Mouse (Mus musculus): ENCODE data around the gene Prss22. TPM values are rescaled to one million over a fixed set of nuclear protein-coding genes. Genes with fewer than 3 reads are reported as not detected.

Gene Prss22
- total RNA-seq (2015) = not detected in 2 replicates
- total RNA-seq (2017) = not detected in 2 replicates

DNA sequence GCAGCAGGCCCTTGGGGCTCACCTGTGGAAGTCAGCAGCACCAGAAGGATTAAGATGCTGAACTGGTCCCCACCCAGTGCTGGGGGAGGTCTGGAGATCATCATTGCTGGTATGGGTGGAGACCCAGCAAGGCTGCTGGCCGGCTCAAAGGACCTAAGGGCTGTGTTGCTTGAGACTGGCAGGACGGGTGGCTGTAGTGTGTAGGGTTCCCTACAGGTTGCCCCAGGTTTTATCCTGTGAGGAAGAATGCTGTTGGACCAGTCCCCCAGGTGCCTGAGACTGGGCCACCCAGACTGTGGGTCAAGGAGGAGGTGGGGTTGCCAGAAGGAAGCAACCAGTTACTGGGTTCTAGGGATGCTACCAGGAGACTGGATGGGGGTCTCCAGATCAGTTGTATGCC is at the start of gene Prss22:
Gene Prss22 (minus strand): TSS at position 200 of the 400 bp plus-strand sequence.
- ATAC-seq (replicated peaks; ENCODE audit: poor library complexity) = no peak

GRCm38 (mm10) chr17:24046026-24046425 is 48.1 kb upstream of the Prss22 start:
- ATAC-seq (replicated peaks; ENCODE audit: poor library complexity) = peak; percentile 84

- no peak for ATAC-seq (replicated peaks; ENCODE audit: poor library complexity)
Observed at GRCm38 (mm10) chr17:24045608-24046007, 47.7 kb upstream of the Prss22 start.

- ATAC-seq (replicated peaks; ENCODE audit: poor library complexity) = no peak
Observed at GRCm38 (mm10) chr17:24044482-24044881, 46.6 kb upstream of the Prss22 start.

DNA sequence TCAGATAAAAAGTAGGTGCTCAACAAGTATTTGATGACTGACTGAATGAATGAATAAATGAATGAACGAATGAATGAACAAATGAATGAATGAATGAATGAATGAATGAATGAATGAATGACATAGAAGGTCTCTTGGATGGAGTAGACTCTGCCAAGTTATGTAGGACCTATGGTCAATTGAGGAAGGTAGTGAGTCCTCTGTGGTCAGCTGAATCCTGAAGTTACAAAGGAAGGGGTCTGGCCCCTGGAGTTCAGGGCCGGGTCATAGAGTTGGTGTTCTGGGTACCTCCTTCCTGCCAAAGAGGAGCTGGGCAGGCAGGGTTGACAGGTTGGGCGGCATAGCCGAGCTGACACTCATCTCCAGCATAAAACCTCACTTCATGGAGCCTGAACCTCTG is 39.9 kb upstream of the Prss22 start, which contains the start of gene Prss27:
Gene Prss27 (plus strand): TSS at position 301 of the 400 bp plus-strand sequence.
- ATAC-seq (replicated peaks; ENCODE audit: poor library complexity) = no peak

- peak; percentile 50 for ATAC-seq (replicated peaks; ENCODE audit: poor library complexity)
Observed at GRCm38 (mm10) chr17:24037360-24037759, 39.5 kb upstream of the Prss22 start.

GRCm38 (mm10) chr17:24036954-24037353 is 39.1 kb upstream of the Prss22 start:
- ATAC-seq (replicated peaks; ENCODE audit: poor library complexity) = peak; percentile 46; the same call in 1 of the 2 replicates

- no peak for ATAC-seq (replicated peaks; ENCODE audit: poor library complexity)
Observed at GRCm38 (mm10) chr17:24035087-24035486, 37.2 kb upstream of the Prss22 start.

- ATAC-seq (replicated peaks; ENCODE audit: poor library complexity) = no peak
Observed at GRCm38 (mm10) chr17:24030551-24030950, 32.7 kb upstream of the Prss22 start.

DNA sequence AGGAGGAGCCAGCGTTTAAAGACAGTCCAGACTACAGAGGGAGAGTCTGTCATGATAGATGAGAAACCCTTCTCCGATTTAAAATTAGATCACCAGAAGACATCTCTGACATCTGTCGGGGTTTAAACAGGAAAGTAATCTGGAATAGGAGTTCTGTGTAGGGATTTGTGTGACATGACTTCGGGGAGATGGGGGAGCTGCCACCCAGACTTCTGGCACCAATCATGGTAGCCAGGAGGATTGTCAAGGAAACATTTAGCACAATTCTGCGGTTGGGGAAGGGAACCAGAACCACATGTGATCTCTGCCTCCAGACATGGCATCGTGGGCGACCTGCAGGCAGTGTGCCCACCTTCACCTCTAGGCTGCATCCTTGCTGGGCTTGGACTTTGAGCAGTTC is 31.6 kb upstream of the Prss22 start:
- no peak for ATAC-seq (replicated peaks; ENCODE audit: poor library complexity)

DNA sequence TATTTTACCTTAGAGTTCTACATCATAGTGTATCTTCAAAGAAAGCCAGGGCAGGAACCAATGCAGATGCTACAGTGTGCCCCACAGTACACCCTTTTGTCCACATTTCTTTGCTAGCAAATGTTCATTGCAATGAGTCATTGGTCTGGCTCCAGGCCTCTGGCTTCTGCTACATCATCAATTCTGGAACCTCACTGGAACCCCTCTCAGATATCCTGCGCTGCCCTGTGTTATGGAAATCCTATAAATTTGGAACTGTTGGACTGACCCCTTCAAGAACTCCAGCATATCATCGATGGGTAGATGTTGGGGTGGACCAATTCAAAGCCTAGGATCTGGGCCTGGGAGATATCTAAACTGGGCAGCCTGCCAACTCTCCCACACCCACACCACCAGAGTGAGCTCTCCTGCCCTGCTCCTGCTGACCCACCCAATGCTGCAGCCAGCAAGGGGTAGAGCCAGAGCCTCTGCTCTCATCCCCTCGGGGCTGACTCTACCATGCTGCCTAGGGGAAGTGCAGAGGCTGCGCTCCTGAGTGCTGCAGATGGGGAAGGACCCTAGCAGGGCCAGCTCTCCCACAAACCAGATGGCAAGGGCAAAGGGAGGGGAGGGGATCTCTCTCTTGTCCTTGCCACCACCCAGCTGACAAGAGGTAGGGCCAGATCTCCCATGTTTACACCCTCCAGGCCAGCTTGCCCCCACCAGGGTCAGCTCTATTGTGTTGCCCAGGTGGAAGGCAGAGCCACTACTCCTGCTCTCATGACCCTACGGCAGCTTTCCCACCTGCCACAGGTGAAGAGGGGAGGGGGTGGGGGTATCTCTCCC is 23.7 kb upstream of the Prss22 start:
- peak; percentile 65 for ATAC-seq (replicated peaks; ENCODE audit: poor library complexity)

DNA sequence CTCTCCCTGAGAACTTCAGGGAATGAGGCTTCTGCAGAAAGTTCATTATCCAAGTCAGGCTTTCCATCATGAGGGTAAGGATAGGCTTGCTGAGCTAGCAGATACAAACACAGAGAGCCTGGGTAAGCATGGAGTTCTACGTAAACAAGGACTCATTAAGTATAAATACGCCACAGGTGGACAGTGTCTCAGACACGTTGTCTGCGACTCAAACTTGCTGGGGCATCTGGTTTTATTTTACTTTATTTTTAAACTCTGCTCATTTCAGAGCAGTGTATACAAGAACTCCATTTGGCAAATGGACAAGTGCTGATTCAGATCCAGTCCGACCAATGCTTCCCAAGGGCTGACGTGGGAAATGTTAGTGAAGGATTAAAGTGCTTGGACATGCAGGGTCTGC is 22.8 kb upstream of the Prss22 start:
- no peak for ATAC-seq (replicated peaks; ENCODE audit: poor library complexity)

DNA sequence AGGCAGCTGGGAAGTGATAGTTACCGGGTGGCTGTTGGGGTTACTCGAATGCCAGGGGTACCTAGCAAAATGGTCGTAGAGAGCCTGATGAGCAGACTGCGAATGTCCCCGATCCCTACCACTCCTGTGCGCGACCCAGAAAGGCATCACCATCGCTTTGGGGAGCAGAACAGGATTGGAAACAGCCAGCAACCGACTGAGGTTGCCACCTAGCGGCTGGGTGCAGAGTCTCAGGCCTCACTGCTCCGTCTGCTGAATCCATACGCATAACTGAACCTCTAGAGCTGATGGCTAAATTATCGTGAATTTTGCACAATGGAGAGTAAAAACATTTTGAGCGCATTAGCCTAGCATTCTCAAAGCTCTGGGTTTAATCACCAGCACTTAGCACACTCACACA is 17.8 kb upstream of the Prss22 start:
- peak; percentile 63 for ATAC-seq (replicated peaks; ENCODE audit: poor library complexity)

DNA sequence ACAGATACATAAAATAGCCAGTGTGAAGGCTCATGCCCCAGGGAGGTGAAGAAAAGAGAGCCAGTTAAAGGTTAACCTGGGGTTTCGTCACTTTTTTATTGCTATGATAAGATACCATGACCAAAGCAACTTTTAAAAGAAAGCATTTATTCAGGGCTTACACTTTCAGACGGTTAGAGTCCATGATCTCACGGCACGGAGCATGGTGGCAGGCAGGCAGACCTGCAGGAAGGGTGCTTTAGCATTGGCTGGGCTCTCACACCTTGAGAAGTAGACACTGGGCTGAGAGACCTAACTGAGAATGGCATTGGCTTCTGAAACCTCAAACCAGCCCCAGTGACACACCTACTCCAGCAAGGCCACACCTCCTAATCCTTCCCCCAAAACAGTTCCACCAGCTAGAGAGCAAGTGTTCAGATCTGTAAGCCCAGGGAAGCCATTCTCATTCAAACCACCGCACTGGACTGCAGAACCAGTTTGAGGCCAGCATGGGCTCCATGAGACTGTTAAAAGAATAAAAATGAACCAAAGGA is 16.6 kb upstream of the Prss22 start:
- ATAC-seq (replicated peaks; ENCODE audit: poor library complexity) = no peak

- no peak; the same call in 1 of the 2 replicates for ATAC-seq (replicated peaks; ENCODE audit: poor library complexity)
Observed at GRCm38 (mm10) chr17:24012921-24013320, 15.0 kb upstream of the Prss22 start.

DNA sequence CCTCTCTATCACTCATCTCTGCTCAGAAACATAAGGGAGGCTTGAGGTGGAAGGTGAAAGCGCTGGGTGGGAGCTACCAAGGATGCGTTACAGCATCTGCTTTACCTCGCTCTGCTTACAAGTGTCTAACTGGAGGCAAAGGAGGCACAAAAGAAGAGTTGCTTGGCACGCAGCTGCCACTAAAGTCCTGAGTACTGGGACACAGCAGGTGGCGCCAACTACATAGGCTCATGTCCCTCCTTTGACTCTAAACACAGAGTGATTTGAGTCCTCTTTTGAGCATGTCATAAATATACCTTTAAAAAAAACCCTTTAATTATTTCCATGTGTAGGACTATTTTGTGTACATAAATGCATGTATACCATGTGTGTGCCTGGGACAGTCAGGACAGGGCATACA is 11.7 kb upstream of the Prss22 start:
- ATAC-seq (replicated peaks; ENCODE audit: poor library complexity) = no peak

DNA sequence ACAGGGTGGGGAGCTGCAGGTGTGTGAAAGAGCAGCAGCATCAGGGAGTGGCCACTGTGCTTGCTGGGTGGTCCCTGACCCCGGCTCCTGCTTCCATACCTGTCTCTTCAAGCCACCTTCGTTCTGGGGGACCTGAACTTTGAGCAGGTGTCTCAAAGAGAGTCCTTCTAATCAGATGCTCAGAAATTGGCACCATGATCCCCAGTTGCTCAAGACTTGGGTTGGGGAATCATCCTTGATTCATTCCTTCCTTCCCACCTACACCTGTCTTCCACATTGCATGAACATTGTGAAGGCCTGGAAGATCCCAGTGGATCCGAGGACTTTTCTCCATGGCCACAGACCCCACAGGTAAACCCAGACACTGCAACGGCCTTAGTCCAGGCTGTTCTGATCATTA is 10.2 kb upstream of the Prss22 start:
- ATAC-seq (replicated peaks; ENCODE audit: poor library complexity) = no peak

- peak; percentile 97 for ATAC-seq (replicated peaks; ENCODE audit: poor library complexity)
Observed at GRCm38 (mm10) chr17:24007391-24007790, 9.5 kb upstream of the Prss22 start.

DNA sequence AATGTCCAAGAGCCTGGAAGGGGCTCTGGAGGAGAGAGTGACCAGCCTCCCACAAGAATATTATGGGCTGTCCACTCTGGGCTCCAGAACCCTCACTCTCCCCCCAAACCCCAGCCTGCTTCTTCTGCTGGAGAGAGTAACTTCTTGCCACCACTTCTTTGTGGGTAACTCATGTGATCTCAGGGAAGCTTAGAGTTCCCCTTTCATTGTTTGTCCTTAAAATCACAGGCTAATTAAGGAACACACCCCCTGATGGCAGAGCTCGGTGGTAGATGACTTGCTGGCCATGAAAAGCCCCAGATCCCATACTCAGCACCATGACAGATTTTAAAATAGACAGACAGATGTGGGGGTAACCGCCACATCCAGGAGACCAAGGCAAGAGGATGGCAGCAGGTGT is 9.0 kb upstream of the Prss22 start:
- peak; percentile 59 for ATAC-seq (replicated peaks; ENCODE audit: poor library complexity)

DNA sequence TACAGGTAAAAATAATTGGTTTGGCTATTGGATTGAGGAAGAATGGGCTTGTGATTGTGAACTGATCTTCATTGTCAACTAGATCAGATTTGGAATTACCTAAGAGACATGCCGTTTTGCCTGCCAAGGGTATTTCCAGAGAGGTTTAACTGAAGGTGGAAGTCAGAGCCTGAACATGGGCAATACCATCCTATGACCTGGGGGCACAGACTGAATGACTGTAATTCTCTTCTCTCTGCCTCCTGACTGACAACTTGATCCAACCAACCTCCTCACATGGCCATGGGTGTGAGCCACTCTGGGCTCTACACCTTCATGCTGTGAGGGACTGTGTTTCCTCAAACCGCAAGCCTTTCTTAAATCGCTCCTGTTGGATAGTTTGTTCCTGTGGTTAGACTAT is 7.1 kb upstream of the Prss22 start:
- no peak for ATAC-seq (replicated peaks; ENCODE audit: poor library complexity)

- no peak for ATAC-seq (replicated peaks; ENCODE audit: poor library complexity)
Observed at GRCm38 (mm10) chr17:24004071-24004665, 6.3 kb upstream of the Prss22 start.

GRCm38 (mm10) chr17:24000404-24000803 is 2.5 kb upstream of the Prss22 start:
- ATAC-seq (replicated peaks; ENCODE audit: poor library complexity) = peak; percentile 81

All from megakaryocyte progenitor cell, adult 5-6 weeks (primary cell).